ENCODE assay signal across 26 mouse cellular contexts in the genomic region with DNA sequence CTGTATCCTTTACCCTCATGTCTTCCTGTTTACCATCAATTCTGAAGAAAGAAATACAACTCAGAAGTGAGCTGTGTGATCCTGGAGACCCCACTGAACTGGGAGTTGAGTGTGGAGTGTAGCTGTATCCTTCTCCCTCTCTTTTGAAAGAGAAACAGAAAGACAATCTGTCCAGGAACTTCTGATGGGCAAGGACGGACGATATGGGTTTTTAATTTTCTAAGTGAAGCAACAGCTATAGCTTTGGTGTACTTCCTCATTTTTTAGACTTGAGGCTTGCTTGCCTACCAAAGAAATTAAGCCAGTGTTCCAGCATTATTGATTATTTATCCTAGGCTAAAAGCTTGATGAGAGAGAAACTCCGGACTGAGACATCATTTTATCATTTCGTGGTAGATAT.
DNase-seq lines count a peak whose midpoint lies in the region; ATAC-seq and TF ChIP-seq lines count a peak whose summit lies in the region.
"Had no signal": no experiment of that assay in that cellular context is flagged by ENCODE, and none has a peak within 500 bp of the region (broad histone marks: within the 10 kb centered on the region; RNA-seq: fewer than 3 reads in every experiment).

No protein-coding gene starts in this region.

- H3K36me3 ChIP-seq in MEL (ENCODE audit: control insufficient read depth in 1 of 2, insufficient read depth in 2 of 2, low read length in 2 of 2), result peaks cover 0 to 34% of the 10 kb centered on the region in 2 experiments; a peak in 2 of 4 replicates
- H3K36me3 ChIP-seq in intestine, postnatal 0 days (ENCODE audit: control insufficient read depth, insufficient read depth), result no peaks in the 10 kb centered on the region
- H3K36me3 ChIP-seq: embryonic facial prominence, embryonic 12.5 days; embryonic facial prominence, embryonic 15.5 days; heart, embryonic 10.5 days; heart, embryonic 13.5 days; hindbrain, embryonic 12.5 days; hindbrain, embryonic 15.5 days had no signal

- ATAC-seq in granulocyte monocyte progenitor cell, adult 5-6 weeks (replicated peaks; ENCODE audit: poor library complexity, severe bottlenecking), result peak; percentile 67
- peak; percentile 42 for ATAC-seq in megakaryocyte progenitor cell, adult 5-6 weeks (replicated peaks; ENCODE audit: poor library complexity)
- no peak for ATAC-seq in intestine, postnatal 0 days
- no peak for ATAC-seq in megakaryocyte-erythroid progenitor cell, adult 5-6 weeks (replicated peaks; ENCODE audit: low FRiP score, low TSS enrichment, poor library complexity, severe bottlenecking)
- ATAC-seq: activated CD4-positive, CD25-positive, alpha-beta regulatory T cell, adult 4 months; forebrain, embryonic 14.5 days; forebrain, postnatal 0 days had no signal

- no peak for TF ChIP-seq CTCF in MEL (IDR thresholded peaks at IDR 0.05 in 2 of 3, conservative IDR thresholded peaks at IDR 0.05 in 1 of 3; ENCODE audit: control insufficient read depth in 1 of 3, insufficient read depth in 1 of 3, low read depth in 2 of 3, low read length in 3 of 3, poor library complexity in 1 of 3, severe bottlenecking in 1 of 3)
- TF ChIP-seq CTCF in intestine, postnatal 0 days (IDR thresholded peaks at IDR 0.05; ENCODE audit: low read depth), result no peak

- TF ChIP-seq RAD21 in MEL (IDR thresholded peaks at IDR 0.05; ENCODE audit: low read depth, low read length), result no peak

- H3K9me3 ChIP-seq in MEL (replicated peaks; ENCODE audit: insufficient read depth, low read length), result no peaks in the 10 kb centered on the region
- no peaks in the 10 kb centered on the region for H3K9me3 ChIP-seq in intestine, postnatal 0 days (ENCODE audit: control insufficient read depth)
- H3K9me3 ChIP-seq: embryonic facial prominence, embryonic 12.5 days; embryonic facial prominence, embryonic 15.5 days; heart, embryonic 10.5 days; heart, embryonic 13.5 days; hindbrain, embryonic 12.5 days; hindbrain, embryonic 15.5 days had no signal

- H3K4me3 ChIP-seq in MEL (ENCODE audit: control insufficient read depth in 1 of 2, insufficient read depth in 1 of 2, low read depth in 2 of 2, low read length in 2 of 2), result peak overlapping the region; percentile 31 to 39; a peak in 2 of 4 replicates
- H3K4me3 ChIP-seq in intestine, postnatal 0 days (ENCODE audit: low read depth, low read length), result no peak overlapping the region
- H3K4me3 ChIP-seq: embryonic facial prominence, embryonic 12.5 days; embryonic facial prominence, embryonic 15.5 days; gastrocnemius, adult 2 months; heart, adult 2 months; heart, embryonic 10.5 days; heart, embryonic 13.5 days; hindbrain, embryonic 12.5 days; hindbrain, embryonic 15.5 days had no signal

- peak overlapping the region; percentile 57 for H3K27ac ChIP-seq in MEL (ENCODE audit: control insufficient read depth, low read depth, low read length)
- H3K27ac ChIP-seq in intestine, postnatal 0 days (ENCODE audit: low read depth, low read length), result no peak overlapping the region
- H3K27ac ChIP-seq: embryonic facial prominence, embryonic 12.5 days; embryonic facial prominence, embryonic 15.5 days; gastrocnemius, adult 2 months; heart, adult 2 months; heart, embryonic 10.5 days; heart, embryonic 13.5 days; hindbrain, embryonic 12.5 days; hindbrain, embryonic 15.5 days had no signal

- no peaks in the 10 kb centered on the region; the same call in 1 of the 2 replicates for H3K79me2 ChIP-seq in MEL (ENCODE audit: control insufficient read depth, insufficient read depth, low read length, poor library complexity)

- 88% methylated on average over 4 of the region's 4 CpGs for WGBS in intestine, postnatal 0 days

- peak overlapping the region; percentile 54 for H3K9ac ChIP-seq in MEL (ENCODE audit: control insufficient read depth, low read depth, low read length, poor library complexity, severe bottlenecking)
- no peak overlapping the region for H3K9ac ChIP-seq in intestine, postnatal 0 days (ENCODE audit: low read depth, low read length)
- H3K9ac ChIP-seq: embryonic facial prominence, embryonic 12.5 days; embryonic facial prominence, embryonic 15.5 days; forebrain, postnatal 0 days; heart, embryonic 13.5 days; hindbrain, embryonic 12.5 days; hindbrain, embryonic 15.5 days had no signal

- peaks cover 20 to 24% of the 10 kb centered on the region in 2 experiments for H3K4me1 ChIP-seq in MEL (ENCODE audit: control insufficient read depth in 1 of 2, insufficient read depth in 2 of 2, low read length in 2 of 2)
- 0 out of 2 replicates have a peak, but pooled peaks cover 10% of the 10 kb centered on the region for H3K4me1 ChIP-seq in intestine, postnatal 0 days (replicated peaks; ENCODE audit: control insufficient read depth, insufficient read depth, low read length)
- H3K4me1 ChIP-seq: hindbrain, embryonic 15.5 days had no signal

- DNase-seq in 416B (ENCODE audit: low read depth) (peak; percentile 37), MEL (ENCODE audit: low read depth, low spot score) (peak; percentile 67)
- DNase-seq in retina, postnatal 1 day, result no peak
- no peak for DNase-seq in yolk sac, embryonic 10.5 days (ENCODE audit: low spot score)
- DNase-seq: adrenal gland, adult 8-10 months; adrenal gland, postnatal 25 days; cerebellum, adult 18-20 months; cerebellum, adult 9-10 months; forebrain, postnatal 0 days; gastrocnemius, postnatal 25 days; heart, adult 2 months; heart, postnatal 14 days; heart, postnatal 4 days had no signal

- TF ChIP-seq POLR2A in MEL (IDR thresholded peaks at IDR 0.05; ENCODE audit: control insufficient read depth in 1 of 2, insufficient read depth in 1 of 2, low read depth in 1 of 2, low read length in 2 of 2, poor library complexity in 1 of 2), result no peak

- H3K27me3 ChIP-seq in MEL (ENCODE audit: control insufficient read depth in 1 of 2, insufficient read depth in 2 of 2, low read length in 2 of 2), result no peaks in the 10 kb centered on the region
- no peaks in the 10 kb centered on the region for H3K27me3 ChIP-seq in intestine, postnatal 0 days (replicated peaks; ENCODE audit: control insufficient read depth, insufficient read depth, low read length)
- H3K27me3 ChIP-seq: embryonic facial prominence, embryonic 12.5 days; embryonic facial prominence, embryonic 15.5 days; heart, embryonic 13.5 days; hindbrain, embryonic 12.5 days; hindbrain, embryonic 15.5 days had no signal

- peak in 1 of 2 experiments; percentile 42; a peak in 1 of 4 replicates for TF ChIP-seq EP300 in MEL (IDR thresholded peaks at IDR 0.05; ENCODE audit: low read depth in 1 of 2, low read length in 2 of 2)

- no peak overlapping the region for H3K4me2 ChIP-seq in intestine, postnatal 0 days (replicated peaks; ENCODE audit: low read depth)
- H3K4me2 ChIP-seq: embryonic facial prominence, embryonic 12.5 days; embryonic facial prominence, embryonic 15.5 days; heart, embryonic 13.5 days; hindbrain, embryonic 12.5 days; hindbrain, embryonic 15.5 days had no signal

TF ChIP-seq in MEL, 35 proteins besides CTCF, POLR2A, EP300 and RAD21:
- TF ChIP-seq RCOR1 (IDR thresholded peaks at IDR 0.05; ENCODE audit: low read depth, low read length) (no peak), NELFE (IDR thresholded peaks at IDR 0.05; ENCODE audit: low read depth, low read length) (no peak), JUND (IDR thresholded peaks at IDR 0.05; ENCODE audit: low read depth, low read length) (no peak), ZC3H11A (IDR thresholded peaks at IDR 0.05; ENCODE audit: low read depth, low read length) (no peak), MYC (IDR thresholded peaks at IDR 0.05; ENCODE audit: low read depth, low read length) (no peak), MAZ (IDR thresholded peaks at IDR 0.05; ENCODE audit: low read depth, low read length) (no peak), TAL1 (IDR thresholded peaks at IDR 0.05; ENCODE audit: low read length) (no peak), HCFC1 (IDR thresholded peaks at IDR 0.05; ENCODE audit: low read depth, low read length) (no peak), BHLHE40 (IDR thresholded peaks at IDR 0.05; ENCODE audit: borderline replicate concordance, low read depth, low read length) (no peak), ETS1 (IDR thresholded peaks at IDR 0.05; ENCODE audit: low read depth, low read length) (no peak), MXI1 (IDR thresholded peaks at IDR 0.05; ENCODE audit: low read depth, low read length) (no peak), NRF1 (IDR thresholded peaks at IDR 0.05; ENCODE audit: insufficient read depth, low read depth, low read length, poor library complexity, severe bottlenecking) (no peak), GABPA (IDR thresholded peaks at IDR 0.05; ENCODE audit: low read depth, low read length) (no peak), MAX (IDR thresholded peaks at IDR 0.05; ENCODE audit: low read length) (no peak), MEF2A (IDR thresholded peaks at IDR 0.05; ENCODE audit: extremely low read depth, insufficient replicate concordance, low read depth, low read length, poor library complexity, severe bottlenecking) (no peak), TBP (IDR thresholded peaks at IDR 0.05; ENCODE audit: low read depth, low read length) (no peak)
TF ChIP-seq in MEL: peak in this region for 0.

Comparison
In these comparisons a context has a peak if more than half of its experiments do, and no peak if none do; other contexts are left out.
1. DNase-seq: peak in 416B (single experiment) and MEL (single experiment); none in retina, postnatal 1 day (single experiment) and yolk sac, embryonic 10.5 days (single experiment).
2. ATAC-seq: peak in granulocyte monocyte progenitor cell, adult 5-6 weeks (single experiment) and megakaryocyte progenitor cell, adult 5-6 weeks (single experiment); none in intestine, postnatal 0 days (single experiment) and megakaryocyte-erythroid progenitor cell, adult 5-6 weeks (single experiment).